Mouse (Mus musculus) megakaryocyte, embryonic 14.5 days (primary cell): Measurements from ENCODE around the gene Zfp526. TPM values are rescaled to one million over a fixed set of nuclear protein-coding genes. Genes with fewer than 3 reads are reported as not detected.

ENCODE experiments used
- H3K27me3 ChIP-seq: replicated peaks from 2 replicates; pipeline ENCODE3; 2012; ENCODE audit warnings: inconsistent platforms
- H3K36me3 ChIP-seq: replicated peaks from 2 replicates; pipeline ENCODE3; 2012; ENCODE audit warnings: low read length, inconsistent platforms, mixed read lengths
- H3K4me1 ChIP-seq: 2 replicates; pipeline ENCODE4 v1.6.1; 2012; ENCODE audit warnings: inconsistent platforms
- H3K4me3 ChIP-seq: replicated peaks from 2 replicates; pipeline ENCODE3; 2012; ENCODE audit warnings: moderate library complexity, mild to moderate bottlenecking, inconsistent platforms
- H3K9me3 ChIP-seq: 2 replicates; pipeline ENCODE4 v1.6.1; 2012; ENCODE audit warnings: inconsistent platforms
- FLI1 ChIP-seq: IDR thresholded peaks from 2 replicates; pipeline ENCODE4 v1.6.1; 2012; ENCODE audit warnings: low read length, inconsistent platforms, mixed read lengths
- GATA1 ChIP-seq: IDR thresholded peaks from 3 replicates; pipeline ENCODE4 v1.6.1; 2012; ENCODE audit warnings: mixed read lengths, low read length, inconsistent platforms, borderline replicate concordance
- polyA plus RNA-seq: library from polyadenylated mRNA; stranded (reverse); fragments of >175 nt; gene quantifications from 2 replicates; pipeline ENCODE4 v1.2.3, GENCODE M21; 2012; ENCODE audit warnings: low replicate concordance; ENCODE audit not compliant: insufficient read depth

Gene Zfp526
- polyA plus RNA-seq, 1 experiment: 4.8 TPM

DNA sequence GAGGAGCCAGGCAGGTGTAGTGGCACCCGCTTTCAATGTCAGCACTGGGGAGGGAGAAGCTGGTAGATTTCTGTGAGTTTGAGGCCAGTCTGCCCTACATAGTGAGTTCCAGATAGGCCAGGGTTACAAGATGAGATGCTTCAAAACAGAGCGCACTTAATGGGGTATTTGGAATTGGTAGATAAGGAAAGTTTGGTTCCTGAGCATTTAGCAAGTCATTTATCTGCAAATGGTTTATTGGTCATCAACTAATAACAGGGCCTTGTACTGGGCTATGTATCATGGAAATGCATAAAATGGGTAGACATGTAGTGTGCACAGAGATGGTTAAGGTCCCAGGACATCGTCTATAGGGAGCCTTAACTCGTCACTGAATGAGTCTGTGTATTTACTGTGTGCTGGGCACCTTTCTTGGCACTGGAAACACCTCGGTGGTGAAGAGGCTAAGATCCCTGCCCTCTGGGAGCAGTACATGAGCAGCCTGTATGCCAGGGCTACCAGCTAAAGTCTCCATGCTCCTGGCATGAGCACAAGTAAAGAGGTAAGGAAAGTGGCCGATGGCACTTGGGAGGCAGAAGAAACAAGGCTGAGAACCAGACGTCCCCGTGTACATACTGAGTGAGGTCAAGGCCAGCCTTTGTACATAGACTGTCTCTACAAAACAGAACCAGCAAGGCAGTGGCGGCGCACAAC is 1.2 kb downstream of the Zfp526 start:
- Histone ChIP-seq H3K27me3 (no peaks in the 10 kb centered on the region), H3K4me1 (peaks cover 93% of the 10 kb centered on the region), H3K9me3 (no peaks in the 10 kb centered on the region), H3K4me3 (peak overlapping the region; percentile 96), H3K36me3 (peaks cover 57% of the 10 kb centered on the region)
- TF ChIP-seq GATA1: no peak
- TF ChIP-seq FLI1: no peak

DNA sequence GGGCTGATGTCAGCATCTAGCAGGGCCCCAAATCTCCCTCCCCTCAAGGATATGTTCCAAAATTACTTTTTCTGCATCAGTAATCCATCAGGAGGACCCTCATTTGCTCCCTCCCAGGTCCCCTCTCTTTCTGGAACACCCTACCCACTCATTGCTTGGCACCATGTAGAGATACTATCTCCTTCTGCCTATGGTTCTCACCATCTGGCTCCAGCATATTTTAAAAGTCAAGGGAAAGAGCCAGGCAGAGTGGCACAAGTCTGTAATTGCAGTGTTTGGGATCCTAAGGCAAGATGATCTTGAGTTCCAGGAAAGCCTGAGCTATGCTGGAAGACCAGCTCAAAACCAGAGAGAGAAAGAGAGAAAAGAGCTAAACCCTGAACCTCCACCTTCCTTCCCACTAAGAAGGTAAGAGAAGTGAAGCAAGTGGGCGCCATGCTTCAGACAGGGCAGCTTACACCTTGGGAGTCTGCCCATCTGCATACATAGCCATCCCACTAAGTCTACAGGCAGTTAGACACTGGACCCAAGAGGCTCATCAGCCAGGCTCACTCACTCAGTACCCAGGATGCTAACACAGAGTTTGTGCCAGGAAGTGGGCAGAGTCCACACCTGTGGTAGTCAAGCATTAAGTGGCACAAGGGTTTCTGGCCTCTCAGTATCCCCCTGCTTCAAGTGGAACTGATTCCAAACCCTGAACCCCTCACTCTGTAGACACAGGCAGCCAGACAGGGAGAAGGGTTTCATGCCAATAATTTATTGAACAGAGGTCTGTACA is 6.5 kb downstream of the Zfp526 start:
- Histone ChIP-seq H3K9me3 (no peaks in the 10 kb centered on the region), H3K36me3 (peaks cover 100% of the 10 kb centered on the region), H3K4me3 (no peak overlapping the region), H3K4me1 (peaks cover 88% of the 10 kb centered on the region), H3K27me3 (no peaks in the 10 kb centered on the region)
- TF ChIP-seq GATA1 (no peak), FLI1 (no peak)

DNA sequence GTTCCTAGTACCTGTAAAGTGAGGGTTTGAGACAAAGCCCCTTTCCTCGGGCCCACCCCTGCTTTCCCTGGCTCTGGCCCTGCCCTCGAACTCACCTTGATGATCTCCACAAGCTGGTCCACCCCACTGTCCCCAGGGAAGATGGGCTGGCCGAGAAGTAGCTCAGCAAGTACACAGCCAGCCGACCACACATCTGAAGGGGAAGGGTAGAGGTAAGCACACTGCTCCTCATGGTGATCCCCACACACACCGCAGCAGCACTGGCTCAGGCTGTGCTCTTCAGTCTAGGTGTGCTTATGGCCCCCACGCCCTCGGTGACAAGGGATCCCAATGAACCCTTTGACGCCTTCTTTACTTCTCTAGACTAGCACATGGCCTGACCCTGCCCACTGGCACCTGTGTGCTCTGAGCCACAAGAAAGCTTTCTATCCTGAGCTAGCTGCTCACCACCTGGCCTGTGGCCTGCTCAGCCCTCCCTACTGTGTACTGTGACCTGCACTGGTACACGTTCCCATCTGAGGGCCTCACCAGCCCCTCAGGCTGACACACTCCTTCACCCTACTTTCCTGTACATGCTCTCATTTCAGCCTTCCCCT is 9.6 kb downstream of the Zfp526 start:
- peaks cover 100% of the 10 kb centered on the region for H3K36me3 ChIP-seq
- no peaks in the 10 kb centered on the region for H3K9me3 ChIP-seq
- TF ChIP-seq GATA1 (no peak), FLI1 (no peak)
- no peaks in the 10 kb centered on the region for H3K27me3 ChIP-seq
- peaks cover 86% of the 10 kb centered on the region for H3K4me1 ChIP-seq
- no peak overlapping the region for H3K4me3 ChIP-seq

DNA sequence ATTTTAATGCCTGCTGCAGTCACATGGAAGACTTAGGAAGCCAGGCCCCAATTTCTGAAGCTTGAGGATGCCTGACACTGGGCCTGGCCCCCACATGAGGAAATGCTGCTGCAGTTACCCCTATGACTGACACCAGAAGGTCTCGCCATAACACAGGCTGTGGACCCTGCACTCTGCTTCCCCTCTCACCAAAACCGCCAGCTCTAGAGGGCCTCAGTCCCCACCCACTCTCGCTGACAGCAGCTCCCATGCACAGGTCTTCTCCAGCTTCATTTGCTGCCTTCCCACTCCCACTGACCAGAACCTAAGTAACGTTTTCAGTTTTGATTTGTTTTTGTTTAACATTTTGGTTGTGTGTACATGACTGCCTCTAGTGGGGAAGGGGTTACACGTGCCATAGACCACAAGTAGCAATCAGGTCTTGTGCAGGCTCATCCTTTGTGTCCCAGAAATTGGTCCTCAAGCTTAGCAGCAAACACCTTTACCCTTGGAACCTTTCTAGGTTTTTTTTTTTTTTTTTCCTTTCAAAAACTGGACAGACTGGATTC is 10.9 kb downstream of the Zfp526 start:
- peaks cover 86% of the 10 kb centered on the region for H3K4me1 ChIP-seq
- no peaks in the 10 kb centered on the region for H3K27me3 ChIP-seq
- no peaks in the 10 kb centered on the region for H3K9me3 ChIP-seq
- no peak overlapping the region for H3K4me3 ChIP-seq
- H3K36me3 ChIP-seq: peaks cover 89% of the 10 kb centered on the region
- TF ChIP-seq GATA1 (no peak), FLI1 (no peak)

DNA sequence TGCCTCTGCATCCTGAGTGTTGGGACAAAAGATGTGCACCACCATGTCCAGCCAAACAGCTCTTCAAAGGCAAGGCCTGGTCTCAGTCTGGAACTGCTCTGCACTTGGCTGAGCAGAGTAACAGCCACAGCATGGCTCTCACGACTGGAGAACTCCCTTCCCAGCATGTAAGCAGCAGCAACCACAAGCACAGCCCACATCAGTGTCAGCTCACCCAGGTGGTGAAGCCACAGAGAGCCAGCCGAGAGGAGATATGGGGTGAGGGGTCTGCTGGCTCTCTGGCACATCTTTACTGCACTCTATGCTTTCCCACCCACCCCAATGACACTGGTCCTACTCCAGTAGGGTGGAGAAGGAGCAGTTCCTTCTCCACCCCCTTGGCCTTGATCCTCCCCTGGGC is 11.8 kb downstream of the Zfp526 start:
- peaks cover 81% of the 10 kb centered on the region for H3K36me3 ChIP-seq
- peaks cover 77% of the 10 kb centered on the region for H3K4me1 ChIP-seq
- H3K4me3 ChIP-seq: no peak overlapping the region
- no peaks in the 10 kb centered on the region for H3K27me3 ChIP-seq
- H3K9me3 ChIP-seq: no peaks in the 10 kb centered on the region
- no peak for TF ChIP-seq FLI1
- no peak for TF ChIP-seq GATA1

DNA sequence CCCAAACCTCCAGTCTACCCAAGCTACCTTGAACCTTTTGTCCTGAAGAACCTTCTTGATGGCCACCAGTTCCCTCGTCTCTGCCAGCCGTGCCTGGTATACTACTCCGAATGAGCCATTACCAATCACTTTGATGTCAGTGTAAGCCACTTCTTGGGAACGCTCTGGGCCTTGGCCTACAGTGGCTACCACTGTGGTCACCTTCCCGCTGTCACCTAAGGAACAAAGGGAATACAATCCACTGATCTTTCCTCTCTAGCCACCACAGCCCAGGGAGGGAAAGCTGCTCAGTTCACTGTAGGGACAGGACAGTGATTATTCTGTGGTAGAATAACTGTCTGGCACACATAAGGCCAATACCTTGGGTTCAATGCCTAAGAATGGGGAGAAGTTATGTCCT is 14.3 kb downstream of the Zfp526 start:
- Histone ChIP-seq H3K27me3 (no peaks in the 10 kb centered on the region), H3K4me3 (peak overlapping the region; percentile 2), H3K36me3 (peaks cover 56% of the 10 kb centered on the region), H3K4me1 (peaks cover 80% of the 10 kb centered on the region), H3K9me3 (no peaks in the 10 kb centered on the region)
- TF ChIP-seq GATA1: no peak

DNA sequence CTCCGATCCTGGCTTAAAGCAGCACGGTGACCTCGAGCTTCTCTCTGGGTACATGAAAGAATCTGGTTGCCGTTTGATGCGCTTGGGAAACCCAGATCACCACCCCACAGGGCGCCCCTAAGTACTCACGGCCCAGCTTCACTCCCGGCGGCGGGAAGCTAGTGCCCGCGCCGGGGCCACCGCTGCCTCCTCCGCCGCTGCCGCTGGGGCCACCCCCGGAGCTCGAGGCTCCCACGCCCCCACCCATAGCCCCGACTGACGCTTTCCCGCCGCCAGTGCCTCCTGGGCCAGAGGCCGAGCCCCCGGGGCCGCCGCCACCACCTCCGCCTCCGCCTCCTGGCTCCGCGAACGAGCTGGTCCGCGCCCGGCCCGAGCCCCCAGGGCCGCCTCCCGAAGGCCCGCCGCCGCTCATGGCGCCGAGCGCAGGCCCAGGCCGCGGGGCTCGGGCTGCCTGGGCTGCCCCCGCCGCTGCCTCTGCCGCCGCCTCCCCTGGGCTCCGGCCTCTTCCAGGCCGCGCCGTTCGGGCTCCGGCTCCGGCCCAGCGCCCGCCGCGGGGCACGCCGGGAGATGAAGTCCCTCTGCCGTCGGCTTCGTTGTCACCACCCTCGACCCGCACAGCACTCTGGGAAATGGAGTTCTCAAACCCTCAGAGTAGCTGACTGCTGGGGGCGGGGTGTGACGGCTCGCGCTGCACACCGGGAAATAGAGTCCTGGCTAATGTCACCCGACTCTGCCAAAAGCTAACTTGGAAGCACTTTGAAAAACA is 16.2 kb downstream of the Zfp526 start, which contains the start of gene Gsk3a:
Gsk3a (minus strand) TSS at position 603 of the 766 bp plus-strand sequence.
- no peak for TF ChIP-seq FLI1
- TF ChIP-seq GATA1: no peak
- Histone ChIP-seq H3K36me3 (peaks cover 38% of the 10 kb centered on the region), H3K4me3 (peak within 1 kb of the TSS; percentile 96), H3K27me3 (no peaks in the 10 kb centered on the region), H3K4me1 (peaks cover 75% of the 10 kb centered on the region), H3K9me3 (no peaks in the 10 kb centered on the region)

DNA sequence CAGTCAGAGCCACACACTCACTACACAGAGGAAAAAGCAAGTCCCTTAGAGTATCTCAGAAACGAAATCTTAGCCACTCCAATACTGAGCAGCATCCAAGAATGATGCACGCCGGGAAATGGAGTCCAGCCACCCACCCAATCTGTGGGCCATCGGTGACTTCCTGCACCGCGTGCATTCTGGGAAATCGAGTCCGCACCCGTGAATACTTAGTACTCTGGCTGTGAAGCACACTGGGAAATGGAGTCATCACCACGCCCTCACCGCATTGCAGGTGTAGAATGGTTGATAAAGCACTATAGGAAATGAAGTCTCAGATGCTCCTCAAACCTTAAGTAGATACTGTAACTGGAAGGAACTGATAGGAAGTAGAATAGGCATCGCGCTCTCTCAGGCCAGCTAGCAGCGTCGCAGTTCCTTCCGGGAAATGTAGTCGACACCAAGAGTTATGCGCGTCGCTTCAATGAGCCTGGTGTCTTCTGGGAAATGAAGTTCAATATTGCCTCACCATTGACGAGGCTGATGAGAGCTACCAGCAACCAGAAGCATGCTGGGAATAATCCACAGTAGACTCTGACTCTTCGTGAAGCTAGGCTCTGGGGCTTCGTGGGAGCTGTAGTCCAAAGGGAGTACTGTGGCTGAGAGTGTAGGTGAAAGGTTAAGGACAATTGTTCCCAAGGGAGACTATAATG is 16.9 kb downstream of the Zfp526 start:
- no peaks in the 10 kb centered on the region for H3K27me3 ChIP-seq
- TF ChIP-seq GATA1 (peak; percentile 70; the same call in 1 of the 3 replicates), FLI1 (no peak)
- no peaks in the 10 kb centered on the region for H3K9me3 ChIP-seq
- peak overlapping the region; percentile 96 for H3K4me3 ChIP-seq
- H3K36me3 ChIP-seq: peaks cover 38% of the 10 kb centered on the region
- peaks cover 70% of the 10 kb centered on the region for H3K4me1 ChIP-seq

DNA sequence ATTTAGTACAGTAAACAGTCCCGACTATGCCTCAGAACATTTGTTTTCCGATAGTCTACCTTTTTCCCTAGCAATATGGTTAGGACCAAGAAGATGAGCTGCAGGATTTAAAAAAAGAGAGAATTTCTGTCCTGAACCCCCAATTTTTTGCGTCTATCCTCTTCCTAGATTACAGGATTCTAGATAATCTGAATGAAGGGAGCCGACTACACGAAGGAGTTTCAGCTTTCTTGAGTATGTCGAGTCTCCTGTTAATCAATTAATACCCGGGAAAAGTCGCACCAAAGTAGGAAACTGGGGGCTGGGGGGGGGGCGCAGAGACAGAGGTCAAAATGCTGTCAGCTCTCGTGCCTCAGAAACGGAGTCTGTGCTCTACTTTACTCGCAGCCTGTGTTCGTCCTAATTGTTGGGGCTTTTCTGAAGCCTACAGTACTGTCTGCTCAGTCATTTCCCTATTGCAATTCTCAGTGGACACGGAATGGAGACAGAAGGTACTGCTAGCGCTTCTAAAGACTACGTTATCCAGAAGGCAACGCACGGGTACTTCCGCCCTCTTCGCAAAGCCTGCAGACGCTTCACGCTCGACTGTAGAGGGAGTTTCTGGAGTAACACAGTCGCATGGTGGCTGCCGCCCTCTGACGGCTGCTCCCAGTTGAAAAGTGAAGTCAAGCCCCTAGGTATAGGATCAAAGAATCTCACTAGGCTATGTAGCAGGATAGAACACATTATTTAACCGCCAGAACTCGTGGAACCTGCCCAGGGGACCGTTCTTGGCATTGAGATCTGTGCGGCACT is 17.8 kb downstream of the Zfp526 start:
- H3K36me3 ChIP-seq: peaks cover 32% of the 10 kb centered on the region
- H3K4me3 ChIP-seq: peak overlapping the region; percentile 96
- no peaks in the 10 kb centered on the region for H3K27me3 ChIP-seq
- no peaks in the 10 kb centered on the region for H3K9me3 ChIP-seq
- peaks cover 62% of the 10 kb centered on the region for H3K4me1 ChIP-seq
- TF ChIP-seq GATA1 (no peak), FLI1 (no peak)
